Mouse (Mus musculus) frontal cortex, postnatal 25 days (tissue): ENCODE measurements around the gene Gltp.

Source experiments
- DNase-seq, 2 experiments: peaks; one replicate each; pipeline ENCODE4 v3.0.0; 2022; ENCODE audit warnings: low spot score in 2 of 2

Gltp gene

GRCm38 (mm10) chr5:114658255-114658654 is 32.5 kb downstream of the Gltp start, which contains the start of gene Trpv4:
Gene Trpv4 (minus strand): TSS chr5:114658421.
- no peak for DNase-seq

DNA sequence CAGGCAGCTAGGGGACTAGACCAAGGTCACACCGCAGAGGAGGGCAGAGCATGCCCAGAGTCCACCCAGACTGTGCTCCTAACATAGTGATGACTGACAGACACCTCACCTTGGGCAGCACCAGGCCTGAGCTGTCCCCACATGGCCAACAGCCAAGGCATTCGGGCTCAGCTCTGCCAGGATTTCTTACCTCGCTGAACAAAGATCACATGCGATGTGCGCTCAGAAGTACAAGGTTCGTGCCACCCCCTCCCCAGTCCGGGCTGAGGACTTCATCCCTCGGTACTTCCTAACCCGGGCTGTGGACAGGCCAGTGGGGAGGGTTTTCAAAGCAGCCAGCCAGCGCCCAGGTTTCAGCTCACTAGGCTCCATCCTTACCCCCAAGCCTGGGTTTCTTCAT is 33.4 kb downstream of the Gltp start:
- DNase-seq, result no peak

GRCm38 (mm10) chr5:114656305-114656704 is 34.5 kb downstream of the Gltp start:
- DNase-seq, result no peak

DNA sequence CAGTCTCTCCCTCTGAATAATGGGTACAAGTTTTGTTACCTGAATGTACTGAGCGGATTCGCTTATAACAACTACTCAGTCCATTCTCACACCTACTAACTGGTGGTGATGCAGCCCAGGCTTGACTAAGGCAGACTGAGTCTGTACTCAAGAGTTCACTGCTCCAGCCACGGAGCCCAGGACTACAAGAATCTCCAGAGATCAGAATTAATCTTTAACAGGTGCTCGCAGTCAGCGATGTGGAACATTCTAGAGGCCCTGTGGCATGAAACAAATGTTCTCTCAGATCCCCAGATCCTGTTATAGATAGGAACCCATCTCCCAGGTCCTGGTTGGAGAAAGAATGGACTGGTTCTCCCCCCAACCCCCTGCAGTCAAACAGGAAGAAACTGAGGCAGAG is 35.1 kb downstream of the Gltp start:
- no peak for DNase-seq

- no peak for DNase-seq
These were observed 36.9 kb downstream of the Gltp start for GRCm38 (mm10) chr5:114653656-114654437.

DNA sequence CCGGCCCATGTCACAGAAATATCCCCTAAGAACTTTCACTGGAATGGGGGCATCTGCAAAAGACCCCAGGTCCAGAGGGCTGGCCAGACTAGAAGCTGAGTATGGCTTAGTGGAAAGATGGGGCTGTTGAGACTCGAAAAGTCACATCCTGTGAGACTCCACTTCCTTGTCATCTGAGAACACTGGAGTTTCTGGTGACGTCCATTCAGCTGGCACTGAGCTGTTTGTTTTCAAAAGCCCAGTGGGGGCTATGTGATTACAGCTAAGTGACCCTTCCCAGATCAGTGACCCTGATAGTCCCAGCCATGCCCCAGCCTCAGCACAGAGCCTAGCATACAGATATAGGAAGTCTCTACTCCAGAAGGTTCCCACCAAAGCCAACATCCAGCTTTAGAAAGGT is 39.3 kb downstream of the Gltp start:
- no peak for DNase-seq

GRCm38 (mm10) chr5:114651002-114651401 is 39.8 kb downstream of the Gltp start:
- DNase-seq, result no peak

GRCm38 (mm10) chr5:114648728-114649311 is 42.0 kb downstream of the Gltp start:
- no peak for DNase-seq

DNA sequence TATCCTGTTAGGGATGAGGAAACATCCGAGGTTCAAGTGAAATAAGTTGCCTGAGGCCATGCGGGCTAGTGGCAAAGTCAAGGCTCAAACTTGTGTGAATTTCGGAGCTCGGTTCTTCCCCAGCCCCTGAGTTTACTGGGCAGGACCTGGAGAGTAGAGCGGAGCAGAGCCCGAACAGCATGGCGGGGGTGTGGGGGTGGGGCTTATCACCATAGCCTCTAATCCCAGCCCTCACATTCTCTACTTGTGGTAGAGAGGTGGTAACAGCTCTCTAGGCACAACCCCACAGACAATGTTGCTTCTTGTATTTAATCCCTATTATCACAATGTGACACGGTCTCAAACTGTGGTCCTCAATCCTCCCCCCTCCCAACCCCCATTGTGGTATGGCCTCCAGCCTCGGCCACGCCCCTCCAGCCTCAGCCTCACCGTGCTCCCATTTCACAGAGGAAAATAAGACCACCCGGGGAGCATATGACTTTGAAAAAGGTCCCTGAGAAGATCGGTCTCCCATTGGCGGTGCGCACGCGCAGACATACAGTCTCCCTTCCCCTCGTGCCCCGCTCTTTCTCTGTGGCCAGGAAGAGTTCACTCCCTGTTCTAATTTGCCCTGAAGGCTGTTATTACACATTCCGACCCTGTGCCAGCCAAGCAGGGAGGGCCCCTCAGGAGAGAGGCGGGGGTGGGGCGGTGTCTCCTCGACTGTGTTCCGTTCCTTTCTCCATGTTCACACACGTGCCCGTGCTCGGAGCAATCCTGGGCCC is 43.4 kb downstream of the Gltp start:
- DNase-seq, result no peak

DNA sequence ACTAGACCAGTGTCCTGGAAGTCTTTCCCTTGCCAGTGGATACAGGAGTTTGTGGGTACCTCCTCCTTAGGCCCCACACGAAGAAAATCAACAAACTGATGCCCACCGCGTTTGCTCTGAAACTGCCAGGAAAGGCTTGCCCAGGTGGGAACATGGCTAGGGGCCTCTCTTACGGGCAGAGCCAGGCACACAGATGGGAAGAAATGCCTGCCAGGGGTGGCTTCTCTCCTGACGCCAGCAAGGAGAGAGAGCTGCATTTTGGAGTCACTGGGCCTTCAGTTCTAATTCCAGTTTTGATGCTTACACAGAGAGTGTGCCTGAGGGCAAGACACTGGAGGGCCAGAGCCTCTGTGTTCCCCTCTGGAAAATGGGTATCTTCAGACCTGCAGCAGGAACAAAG is 44.9 kb downstream of the Gltp start:
- DNase-seq, result no peak

DNA sequence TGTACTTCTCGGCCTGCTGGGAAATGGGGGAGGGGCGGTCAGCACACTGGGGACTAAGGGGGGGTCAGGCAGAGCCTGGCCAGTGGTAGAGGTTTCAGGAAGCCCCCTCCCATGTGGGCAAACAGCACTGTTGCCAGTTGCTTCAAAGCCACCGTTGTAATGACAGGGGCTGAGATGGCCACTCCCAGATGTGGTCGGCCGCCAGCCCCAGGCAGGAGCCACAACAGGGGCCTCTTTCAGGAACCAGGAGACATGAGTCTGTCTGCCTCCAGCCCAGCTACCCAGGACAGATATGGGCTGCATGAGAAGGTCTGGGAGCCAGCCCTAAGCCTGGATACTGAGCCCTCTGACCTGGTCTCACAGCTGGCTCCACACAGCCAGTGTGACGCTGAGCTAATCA is 45.9 kb downstream of the Gltp start:
- DNase-seq, result no peak

GRCm38 (mm10) chr5:114640809-114641208 is 50.0 kb downstream of the Gltp start:
- no peak for DNase-seq

DNA sequence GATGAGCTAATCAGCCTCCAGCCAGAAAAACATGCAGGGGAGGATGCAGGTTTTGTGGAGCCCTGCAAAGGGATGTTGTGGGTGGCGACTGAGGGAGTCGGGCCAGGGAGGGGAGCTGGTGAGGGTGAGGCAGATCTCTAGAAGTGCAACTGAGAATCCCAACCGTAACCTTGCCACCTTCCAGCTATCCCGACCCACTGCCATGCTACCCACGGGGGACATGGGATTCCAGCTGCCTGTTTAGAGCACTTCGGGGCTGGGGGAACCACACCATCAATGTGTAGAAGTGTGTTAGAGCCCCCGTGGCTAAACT is 51.2 kb downstream of the Gltp start:
- no peak for DNase-seq

DNA sequence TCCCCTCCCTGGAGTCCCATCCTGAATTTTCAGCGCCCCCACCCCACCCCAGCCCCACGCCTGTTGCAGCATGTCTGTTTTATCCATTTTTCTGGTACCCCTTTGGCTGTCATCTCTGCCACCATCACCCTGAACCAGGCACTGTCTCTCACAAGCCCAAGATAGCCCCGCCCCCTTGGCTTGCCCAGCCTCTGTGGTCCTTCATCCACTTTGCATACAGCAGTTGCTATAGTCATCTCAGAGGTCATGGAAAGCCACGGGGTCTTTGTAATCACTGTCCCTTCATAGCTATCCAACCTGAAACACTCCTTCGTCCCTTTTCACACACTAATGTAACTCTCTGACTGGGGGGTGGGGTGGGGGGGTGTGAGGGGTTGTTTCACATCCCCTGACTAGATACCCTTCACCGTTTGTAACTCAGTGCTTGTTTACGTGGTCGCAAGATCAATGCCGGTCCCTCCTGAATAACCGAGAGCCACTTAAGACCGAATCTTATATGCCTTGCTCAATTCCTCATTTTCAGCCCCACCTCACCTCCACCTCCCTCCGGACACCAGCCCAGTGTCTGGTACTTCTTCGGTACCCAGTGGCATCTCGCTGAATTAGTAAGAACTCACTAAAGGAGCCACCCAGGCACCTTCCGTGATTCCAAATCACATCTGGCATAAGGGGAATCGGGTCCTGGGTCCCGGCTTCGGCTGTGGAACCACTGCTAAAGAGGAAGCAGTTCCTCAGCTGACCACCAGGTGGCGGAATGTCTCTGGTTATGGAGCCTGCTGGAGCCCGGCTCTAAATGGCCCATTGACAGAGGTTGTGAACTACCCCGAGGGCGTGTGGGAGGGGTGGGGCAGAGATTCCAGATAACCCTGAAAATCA is 51.8 kb downstream of the Gltp start:
- peak; percentile 79 to 84 for DNase-seq

- no peak for DNase-seq
These were observed 54.7 kb downstream of the Gltp start for GRCm38 (mm10) chr5:114636091-114636490.

DNA sequence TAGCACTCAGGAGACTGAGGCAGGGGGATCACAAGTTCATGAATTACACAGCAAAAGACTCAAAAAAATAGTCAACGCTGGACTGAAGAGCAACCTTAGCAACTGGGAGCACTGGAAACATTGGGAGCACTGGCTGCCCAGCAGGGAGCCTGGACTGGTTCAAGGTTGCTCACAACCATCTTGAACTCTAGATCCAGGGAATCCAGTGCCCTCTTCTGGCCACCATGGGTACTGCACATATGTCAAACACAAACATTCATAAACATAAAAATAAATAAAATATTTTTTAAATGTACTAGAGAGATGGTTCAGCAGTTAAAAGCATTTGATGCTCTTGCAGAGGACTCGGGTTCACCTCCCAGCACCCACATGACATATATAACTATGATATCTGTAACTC is 59.4 kb downstream of the Gltp start:
- DNase-seq, result no peak

GRCm38 (mm10) chr5:114625590-114625989 is 65.2 kb downstream of the Gltp start:
- DNase-seq, result peak in 1 of 2 experiments; percentile 46

- no peak for DNase-seq
These were observed 70.5 kb downstream of the Gltp start for GRCm38 (mm10) chr5:114620305-114620704.
